Mouse (Mus musculus) heart, postnatal 0 days (tissue): ENCODE data around the gene Cpa5.

ENCODE experiments used
- CTCF ChIP-seq: IDR thresholded peaks from 2 replicates; pipeline ENCODE4 v1.5.1; 2016; ENCODE audit warnings: antibody characterized with exemption, control low read depth, low read depth
- EP300 ChIP-seq: IDR thresholded peaks from 2 replicates; pipeline ENCODE4 v1.6.1; 2016; ENCODE audit warnings: antibody characterized with exemption, low read depth

DNA sequence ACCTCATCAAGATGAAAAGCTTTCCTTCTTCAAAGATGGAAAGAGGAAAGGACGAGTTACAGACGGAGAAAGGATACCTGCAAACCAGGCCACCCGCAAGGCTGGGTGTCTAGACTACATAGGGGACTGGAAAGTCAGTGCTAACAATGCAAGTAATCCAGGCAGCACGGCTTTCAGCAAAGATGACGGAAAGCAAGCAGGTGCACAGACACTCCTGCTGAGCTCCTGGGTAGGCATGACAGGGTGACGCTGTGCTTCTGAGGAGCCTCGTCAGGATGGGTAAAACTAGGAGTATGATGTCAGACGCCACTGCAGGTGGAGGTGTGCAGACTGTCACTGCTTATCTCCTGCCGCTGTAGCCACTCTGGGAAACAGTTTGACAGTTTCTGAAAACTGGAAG, 66.8 kb downstream of the Cpa5 start:
- TF ChIP-seq CTCF (no peak), EP300 (no peak)
